Mouse (Mus musculus) MEL (cell line): ENCODE measurements around the gene Pidd1.

Experiments
- CTCF ChIP-seq, 3 experiments: IDR thresholded peaks in 2 of 3; conservative IDR thresholded peaks in 1 of 3; 2 replicates each; pipeline ENCODE4 v1.5.1; 2011 to 2012; ENCODE audit warnings: low read length in 3 of 3, low read depth in 2 of 3, mild to moderate bottlenecking in 2 of 3, improper control_type of control experiment in 1 of 3, inconsistent platforms in 1 of 3, mixed read lengths in 1 of 3, moderate library complexity in 1 of 3; ENCODE audit not compliant: control insufficient read depth in 1 of 3, insufficient read depth in 1 of 3, poor library complexity in 1 of 3, severe bottlenecking in 1 of 3
- HCFC1 ChIP-seq: IDR thresholded peaks from 2 replicates; pipeline ENCODE4 v1.6.1; 2012; ENCODE audit warnings: low read depth, mild to moderate bottlenecking, inconsistent platforms, low read length, improper control_type of control experiment, moderate library complexity
- POLR2A ChIP-seq, 2 experiments: IDR thresholded peaks; 2 replicates each; pipeline ENCODE4 v1.6.1; 2011 to 2012; ENCODE audit warnings: low read length in 2 of 2, mild to moderate bottlenecking in 2 of 2, control low read depth in 1 of 2, improper control_type of control experiment in 1 of 2, low read depth in 1 of 2, moderate library complexity in 1 of 2; ENCODE audit not compliant: control insufficient read depth in 1 of 2, insufficient read depth in 1 of 2, poor library complexity in 1 of 2
- POLR2AphosphoS5 ChIP-seq: IDR thresholded peaks from 2 replicates; pipeline ENCODE4 v1.6.1; 2012; ENCODE audit warnings: low read depth, borderline replicate concordance, mild to moderate bottlenecking, inconsistent platforms, low read length, moderate library complexity, mixed read lengths

DNA sequence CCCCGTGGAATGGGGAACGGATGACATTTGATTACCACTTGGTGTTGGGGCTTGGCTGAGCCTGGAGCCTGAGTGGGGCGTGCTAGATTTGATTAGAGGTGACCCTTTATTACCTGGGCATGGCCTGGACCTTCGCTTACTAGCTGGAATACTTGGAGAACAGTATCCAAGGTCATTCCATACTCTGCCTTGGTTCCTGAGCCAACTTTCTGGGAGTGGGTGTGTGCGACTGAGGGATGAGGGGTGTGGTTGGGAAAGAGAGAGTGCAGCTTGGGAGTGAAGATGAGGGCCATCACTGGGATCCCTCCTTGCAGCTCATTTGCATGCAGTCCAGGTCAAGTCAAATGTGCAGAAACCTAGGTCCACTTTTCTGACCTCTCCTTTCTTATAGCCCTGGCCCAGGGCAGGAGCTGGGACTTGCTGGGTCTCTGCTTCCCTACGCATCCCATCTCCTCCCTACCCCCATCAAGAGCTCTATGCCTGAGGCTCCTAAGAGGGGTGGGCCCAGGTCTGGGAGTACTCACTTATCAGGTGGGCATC lies 39.4 kb upstream of the Pidd1 start:
- TF ChIP-seq POLR2AphosphoS5, result no peak
- TF ChIP-seq CTCF (IDR thresholded peaks at IDR 0.05 in 2 of 3, conservative IDR thresholded peaks at IDR 0.05 in 1 of 3; ENCODE audit: control insufficient read depth in 1 of 3, insufficient read depth in 1 of 3, low read depth in 2 of 3, low read length in 3 of 3, poor library complexity in 1 of 3, severe bottlenecking in 1 of 3), result no peak
- no peak for TF ChIP-seq HCFC1
- TF ChIP-seq POLR2A (IDR thresholded peaks at IDR 0.05; ENCODE audit: control insufficient read depth in 1 of 2, insufficient read depth in 1 of 2, low read depth in 1 of 2, low read length in 2 of 2, poor library complexity in 1 of 2), result no peak
